Mouse (Mus musculus) hindbrain, postnatal 0 days (tissue): ENCODE measurements at regions not wholly inside any gene's neighbourhood (a gene's known extent, or its start where the extent isn't known, plus 50 kb on each side); places are given as distances from the start of the nearest gene placed in this dataset.

Source experiments
- ATAC-seq: fragments of 200-750 bp; cut with Nextera tagmentation; 2 replicates; pipeline ENCODE4 v1.8.0; 2017; ENCODE audit warnings: mild to moderate bottlenecking, moderate TSS enrichment, moderate library complexity
- DNase-seq: peaks from one replicate; pipeline ENCODE4 v3.0.0-alpha.2; 2015; ENCODE audit warnings: low spot score
- H3K27ac ChIP-seq: fragments of 300-500 bp; sonication (generic); 2 replicates; pipeline ENCODE4 v1.5.1; 2014; ENCODE audit warnings: mild to moderate bottlenecking
- H3K27me3 ChIP-seq: fragments of 300-500 bp; sonication (generic); 2 replicates; pipeline ENCODE4 v1.6.1; 2014; ENCODE audit warnings: low read length, mixed read lengths; ENCODE audit not compliant: insufficient read depth
- H3K36me3 ChIP-seq: fragments of 300-500 bp; sonication (generic); 2 replicates; pipeline ENCODE4 v1.6.1; 2014; ENCODE audit warnings: low read length, mixed read lengths; ENCODE audit not compliant: insufficient read depth
- H3K4me1 ChIP-seq: fragments of 300-500 bp; sonication (generic); 2 replicates; pipeline ENCODE4 v1.6.1; 2014; ENCODE audit warnings: antibody characterized with exemption, low read length, mixed read lengths; ENCODE audit not compliant: insufficient read depth
- H3K4me2 ChIP-seq: fragments of 300-500 bp; sonication (generic); 2 replicates; pipeline ENCODE4 v1.6.1; 2014; ENCODE audit warnings: low read depth, mild to moderate bottlenecking, low read length, moderate library complexity, mixed read lengths
- H3K4me3 ChIP-seq: fragments of 300-500 bp; sonication (generic); 2 replicates; pipeline ENCODE4 v1.5.1; 2014; ENCODE audit warnings: low read length
- H3K9ac ChIP-seq: fragments of 300-500 bp; sonication (generic); replicated peaks from 2 replicates; pipeline ENCODE4 v1.6.1; 2014; ENCODE audit warnings: mild to moderate bottlenecking, low read length, moderate library complexity, mixed read lengths
- H3K9me3 ChIP-seq: fragments of 300-500 bp; sonication (generic); 2 replicates; pipeline ENCODE4 v1.6.1; 2016; ENCODE audit warnings: low read length, mixed read lengths
- CTCF ChIP-seq: IDR thresholded peaks from 2 replicates; pipeline ENCODE4 v1.5.1; 2016; ENCODE audit warnings: antibody characterized with exemption, control low read depth, low read depth
- WGBS: fragments of 180-500 bp; shearing (Covaris S2); extraction: QIAGEN DNeasy Blood & Tissue Kit; methylation state at CpG from one replicate; pipeline ENCODE4 v1.1.7; 2014; 5-methylcytosine and 5-hydroxymethylcytosine counted together

DNA sequence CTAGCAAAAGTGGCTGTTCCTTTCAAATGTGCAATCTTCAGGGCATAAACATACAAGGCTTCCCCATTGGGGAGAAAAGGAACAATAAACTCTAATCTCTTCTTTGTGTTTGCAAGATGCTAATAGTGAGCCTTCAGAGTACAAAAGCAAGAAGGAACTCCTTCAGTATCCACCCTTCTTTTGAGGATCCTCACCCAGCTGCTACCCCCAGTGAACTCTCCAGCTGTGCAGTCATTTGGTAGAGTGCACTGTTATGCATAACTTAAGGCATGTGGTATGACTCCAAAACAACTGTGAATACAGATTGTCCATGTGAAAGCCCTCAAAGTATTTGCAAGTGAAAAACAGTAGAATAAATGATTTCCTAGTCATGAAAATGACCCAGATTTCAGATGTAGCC, 487.1 kb upstream of the Mef2c start:
- TF ChIP-seq CTCF, result no peak
- no peak overlapping the region for H3K4me2 ChIP-seq
- no peak for ATAC-seq
- H3K27ac ChIP-seq, result no peak overlapping the region
- H3K36me3 ChIP-seq, result no peaks in the 10 kb centered on the region
- no peaks in the 10 kb centered on the region for H3K4me1 ChIP-seq
- no peak for DNase-seq
- H3K27me3 ChIP-seq, result no peaks in the 10 kb centered on the region
- no peak overlapping the region for H3K9ac ChIP-seq
- H3K9me3 ChIP-seq, result no peaks in the 10 kb centered on the region
- H3K4me3 ChIP-seq, result no peak overlapping the region

DNA sequence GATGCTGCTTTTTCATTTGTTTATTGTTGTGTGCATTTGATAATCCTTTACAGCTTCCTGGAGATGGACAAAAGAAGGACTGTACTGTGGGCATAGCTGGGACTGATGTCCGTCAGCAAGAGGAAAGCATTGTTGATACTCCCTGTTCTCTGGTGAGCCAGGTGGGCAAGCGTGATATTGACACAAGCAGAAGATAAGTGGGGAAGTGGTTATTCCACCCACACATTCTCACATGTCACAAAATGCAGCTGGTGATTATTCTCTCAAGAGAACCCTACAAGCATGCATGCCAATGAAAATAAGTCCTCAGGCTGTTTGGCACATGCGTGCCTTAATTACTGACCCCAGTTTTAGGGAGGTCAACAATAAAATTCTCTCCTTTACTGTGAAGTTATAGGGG, 483.0 kb upstream of the Mef2c start:
- 52% methylated on average over 3 of the region's 3 CpGs for WGBS
- H3K4me3 ChIP-seq, result no peak overlapping the region
- no peak for TF ChIP-seq CTCF
- H3K9ac ChIP-seq, result no peak overlapping the region
- H3K4me1 ChIP-seq, result no peaks in the 10 kb centered on the region
- H3K36me3 ChIP-seq, result no peaks in the 10 kb centered on the region
- DNase-seq (no peak), ATAC-seq (no peak)
- H3K27ac ChIP-seq, result no peak overlapping the region
- H3K9me3 ChIP-seq, result no peaks in the 10 kb centered on the region
- H3K27me3 ChIP-seq, result no peaks in the 10 kb centered on the region
- no peak overlapping the region for H3K4me2 ChIP-seq

DNA sequence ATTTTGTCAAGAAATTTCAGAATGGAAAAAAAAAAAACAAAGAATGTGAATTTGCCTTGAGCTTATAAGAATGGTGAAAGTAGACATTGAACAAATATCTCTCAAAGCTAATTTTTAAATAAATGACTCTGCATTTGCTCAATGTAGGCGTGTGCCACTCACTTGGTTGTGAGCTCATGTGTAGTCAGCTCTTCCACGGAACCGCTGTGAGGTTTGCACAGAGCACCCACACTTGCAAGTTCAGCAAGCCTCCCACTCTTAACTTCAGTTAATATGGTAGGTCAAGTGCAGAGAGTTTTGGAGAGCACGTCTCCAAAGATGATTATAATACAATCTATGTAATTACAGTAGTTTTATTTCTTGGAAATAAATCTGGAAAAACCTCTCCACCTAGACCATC, 479.9 kb upstream of the Mef2c start:
- no peaks in the 10 kb centered on the region for H3K9me3 ChIP-seq
- 92% methylated on average over 4 of the region's 4 CpGs for WGBS
- no peak for TF ChIP-seq CTCF
- H3K4me3 ChIP-seq, result no peak overlapping the region
- no peak overlapping the region for H3K9ac ChIP-seq
- DNase-seq (no peak), ATAC-seq (no peak)
- H3K4me2 ChIP-seq, result no peak overlapping the region
- no peaks in the 10 kb centered on the region for H3K27me3 ChIP-seq
- no peaks in the 10 kb centered on the region for H3K36me3 ChIP-seq
- H3K4me1 ChIP-seq, result no peaks in the 10 kb centered on the region
- H3K27ac ChIP-seq, result no peak overlapping the region

DNA sequence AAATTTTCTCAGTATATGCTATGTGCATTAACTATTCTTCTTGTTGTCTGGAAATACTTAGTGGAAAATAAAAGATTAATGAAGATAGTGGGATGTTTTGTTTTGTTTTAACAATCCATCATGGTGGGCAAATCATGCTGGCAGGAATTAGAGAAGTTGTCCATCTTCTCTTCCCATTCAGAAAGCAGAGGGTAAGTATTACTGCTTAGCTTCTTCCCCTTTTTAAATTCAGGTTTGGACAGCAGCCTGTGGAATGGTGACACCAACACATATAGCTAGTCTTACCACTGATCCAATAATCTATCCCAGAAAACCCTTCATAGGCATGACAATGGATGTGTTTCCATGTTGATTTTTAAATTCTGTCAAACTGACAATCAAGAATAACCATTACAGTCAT, 467.9 kb upstream of the Mef2c start:
- DNase-seq (no peak), ATAC-seq (no peak)
- Histone ChIP-seq H3K27me3 (no peaks in the 10 kb centered on the region), H3K9ac (no peak overlapping the region), H3K4me3 (no peak overlapping the region), H3K9me3 (no peaks in the 10 kb centered on the region), H3K4me2 (no peak overlapping the region), H3K36me3 (no peaks in the 10 kb centered on the region), H3K4me1 (no peaks in the 10 kb centered on the region), H3K27ac (no peak overlapping the region)
- no peak for TF ChIP-seq CTCF

DNA sequence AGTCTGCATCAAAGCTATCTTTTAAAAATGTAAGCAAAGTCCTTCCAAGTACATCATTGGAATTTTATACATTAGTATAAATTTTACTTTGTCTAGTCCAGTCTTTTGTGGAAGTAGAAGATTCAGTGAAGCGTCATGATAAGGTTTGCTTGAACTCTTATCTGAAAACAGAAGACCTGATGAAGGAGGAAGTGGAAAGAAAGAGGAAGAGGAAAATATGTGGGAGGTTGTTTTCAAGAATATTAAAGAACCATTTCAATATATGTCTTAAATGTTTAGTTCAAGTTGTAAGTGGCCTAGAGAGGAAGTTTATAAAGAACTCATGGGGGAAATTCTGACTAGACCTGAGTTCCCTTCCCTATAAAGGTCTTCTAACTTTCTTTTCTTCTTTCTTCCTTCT, 462.3 kb upstream of the Mef2c start:
- Histone ChIP-seq H3K27ac (no peak overlapping the region), H3K9ac (no peak overlapping the region), H3K27me3 (no peaks in the 10 kb centered on the region), H3K4me2 (no peak overlapping the region), H3K4me1 (no peaks in the 10 kb centered on the region), H3K9me3 (no peaks in the 10 kb centered on the region), H3K4me3 (no peak overlapping the region), H3K36me3 (no peaks in the 10 kb centered on the region)
- WGBS, result 90% methylated on average over 1 of the region's 1 CpGs
- DNase-seq, result no peak
- ATAC-seq, result no peak
- no peak for TF ChIP-seq CTCF

DNA sequence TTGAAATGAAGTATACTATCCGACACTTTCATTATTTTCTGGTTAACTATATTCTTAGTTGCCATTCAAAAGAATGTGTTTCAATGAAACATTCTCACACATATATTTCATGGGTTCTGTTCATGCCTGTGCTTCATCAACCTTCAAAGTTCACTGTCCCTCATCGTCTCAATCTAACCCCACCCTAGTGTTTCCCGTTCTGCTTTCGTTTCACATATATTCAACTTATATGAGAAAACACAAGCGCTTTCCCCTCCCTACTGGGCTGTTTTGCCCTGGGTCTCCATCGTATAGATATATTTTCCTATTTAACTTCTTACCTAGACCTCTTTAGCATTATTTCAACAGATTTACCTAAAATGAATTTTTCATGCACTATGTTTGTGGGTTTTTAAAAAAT, 458.3 kb upstream of the Mef2c start:
- Histone ChIP-seq H3K4me1 (no peaks in the 10 kb centered on the region), H3K27ac (no peak overlapping the region), H3K27me3 (no peaks in the 10 kb centered on the region), H3K4me3 (no peak overlapping the region), H3K36me3 (no peaks in the 10 kb centered on the region), H3K4me2 (no peak overlapping the region), H3K9me3 (no peaks in the 10 kb centered on the region), H3K9ac (no peak overlapping the region)
- 92% methylated on average over 6 of the region's 6 CpGs for whole genome bisulfite sequencing
- DNase-seq, result no peak
- no peak for ATAC-seq
- no peak for TF ChIP-seq CTCF

DNA sequence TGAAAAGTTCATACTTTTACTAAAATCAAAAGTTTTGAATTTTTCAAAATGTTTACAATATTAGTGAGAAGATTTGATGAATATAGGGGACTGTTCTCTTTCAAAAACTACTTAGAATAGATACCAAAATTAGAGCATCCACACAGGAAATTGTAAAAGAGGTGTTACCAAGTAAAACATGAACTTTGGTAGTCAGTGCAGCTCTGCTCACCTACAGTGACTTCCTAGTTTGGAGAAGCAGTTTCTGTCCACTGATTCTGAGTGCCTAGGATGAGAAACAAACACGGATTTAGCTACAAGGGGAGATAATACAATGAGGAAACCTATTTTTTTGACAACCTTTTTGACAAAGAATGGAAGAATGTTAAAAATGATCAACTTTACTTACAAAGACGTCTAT, 457.9 kb upstream of the Mef2c start:
- Histone ChIP-seq H3K36me3 (no peaks in the 10 kb centered on the region), H3K4me2 (no peak overlapping the region), H3K4me3 (no peak overlapping the region), H3K27ac (no peak overlapping the region), H3K27me3 (no peaks in the 10 kb centered on the region), H3K9ac (no peak overlapping the region), H3K4me1 (no peaks in the 10 kb centered on the region), H3K9me3 (no peaks in the 10 kb centered on the region)
- no peak for TF ChIP-seq CTCF
- no peak for DNase-seq
- 80% methylated on average over 2 of the region's 2 CpGs for WGBS
- ATAC-seq, result no peak
